8 mouse cellular contexts compared by ENCODE assay signal in the genomic region with DNA sequence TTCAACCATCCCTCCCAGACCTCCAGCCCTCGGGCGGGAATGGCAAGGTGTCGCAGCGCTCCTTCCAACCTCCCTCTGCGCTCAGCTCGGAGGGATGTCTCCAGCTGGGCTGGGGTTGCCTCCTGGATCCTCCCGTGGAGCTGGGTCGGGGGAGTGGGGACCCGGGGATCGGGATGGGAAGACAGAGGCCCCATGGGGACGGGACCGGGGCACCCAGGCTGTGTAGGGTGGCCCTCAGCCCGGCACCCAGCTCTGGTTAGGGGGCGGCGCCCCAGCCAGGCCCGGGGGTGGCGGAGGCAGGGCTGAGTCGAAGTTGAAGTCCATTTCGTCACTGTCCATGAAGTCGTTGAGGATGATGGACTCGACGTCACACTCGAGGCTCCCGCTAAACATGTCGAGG. TPM values are rescaled to one million over a fixed set of nuclear protein-coding genes. Genes with fewer than 3 reads are reported as not detected.
DNase-seq lines count a peak whose midpoint lies in the region; ATAC-seq lines count a peak whose summit lies in the region.

No protein-coding gene starts in this region.

- H3K9me3 ChIP-seq in liver, embryonic 11.5 days (ENCODE audit: control insufficient read depth, low read length) = no peaks in the 10 kb centered on the region
- no peaks in the 10 kb centered on the region for H3K9me3 ChIP-seq in forebrain, embryonic 13.5 days (replicated peaks)
- H3K9me3 ChIP-seq in limb, embryonic 11.5 days (ENCODE audit: control insufficient read depth, low read length) = no peaks in the 10 kb centered on the region
- H3K9me3 ChIP-seq in neural tube, embryonic 15.5 days (replicated peaks) = no peaks in the 10 kb centered on the region

- ATAC-seq in liver, embryonic 11.5 days (replicated peaks; ENCODE audit: low FRiP score) = no peak; the same call in 1 of the 2 replicates
- no peak for ATAC-seq in forebrain, embryonic 13.5 days
- ATAC-seq in limb, embryonic 11.5 days (ENCODE audit: insufficient number of reproducible peaks, low FRiP score, low TSS enrichment, low read depth) = peak; percentile 36; the same call in 1 of the 2 replicates
- ATAC-seq in neural tube, embryonic 15.5 days (ENCODE audit: low FRiP score) = no peak

- no peak overlapping the region for H3K27ac ChIP-seq in liver, embryonic 11.5 days (ENCODE audit: low read depth, low read length)
- peak overlapping the region; percentile 80; the same call in 1 of the 2 replicates for H3K27ac ChIP-seq in forebrain, embryonic 13.5 days
- H3K27ac ChIP-seq in limb, embryonic 11.5 days (replicated peaks; ENCODE audit: low read depth, low read length) = no peak overlapping the region
- no peak overlapping the region for H3K27ac ChIP-seq in neural tube, embryonic 15.5 days (replicated peaks)

- H3K36me3 ChIP-seq in liver, embryonic 11.5 days (ENCODE audit: control insufficient read depth, insufficient read depth, low read length) = no peaks in the 10 kb centered on the region
- H3K36me3 ChIP-seq in forebrain, embryonic 13.5 days (ENCODE audit: poor library complexity, severe bottlenecking) = peaks cover 16% of the 10 kb centered on the region
- no peaks in the 10 kb centered on the region for H3K36me3 ChIP-seq in limb, embryonic 11.5 days (ENCODE audit: control insufficient read depth, insufficient read depth, low read length)
- H3K36me3 ChIP-seq in neural tube, embryonic 15.5 days = no peaks in the 10 kb centered on the region

- H3K9ac ChIP-seq in liver, embryonic 11.5 days (ENCODE audit: low read depth, low read length) = no peak overlapping the region
- H3K9ac ChIP-seq in forebrain, embryonic 13.5 days = peak overlapping the region; percentile 62
- no peak overlapping the region for H3K9ac ChIP-seq in limb, embryonic 11.5 days (ENCODE audit: low read length)
- H3K9ac ChIP-seq in neural tube, embryonic 15.5 days (replicated peaks) = 0 out of 2 replicates have a peak overlapping the region, but pooled peaks have one; percentile 26

- no peaks in the 10 kb centered on the region for H3K4me1 ChIP-seq in liver, embryonic 11.5 days (replicated peaks; ENCODE audit: control insufficient read depth, insufficient read depth, low read length)
- H3K4me1 ChIP-seq in forebrain, embryonic 13.5 days = peaks cover 90% of the 10 kb centered on the region
- peaks cover 32% of the 10 kb centered on the region for H3K4me1 ChIP-seq in limb, embryonic 11.5 days (ENCODE audit: control insufficient read depth, insufficient read depth, low read length)
- peaks cover 70% of the 10 kb centered on the region for H3K4me1 ChIP-seq in neural tube, embryonic 15.5 days

- H3K27me3 ChIP-seq in liver, embryonic 11.5 days (replicated peaks; ENCODE audit: control insufficient read depth, insufficient read depth, low read length) = peaks cover 86% of the 10 kb centered on the region
- H3K27me3 ChIP-seq in forebrain, embryonic 13.5 days = peaks cover 64% of the 10 kb centered on the region
- H3K27me3 ChIP-seq in limb, embryonic 11.5 days (ENCODE audit: control insufficient read depth, insufficient read depth, low read length) = peaks cover 75% of the 10 kb centered on the region
- H3K27me3 ChIP-seq in neural tube, embryonic 15.5 days (replicated peaks) = peaks cover 69% of the 10 kb centered on the region

- H3K4me2 ChIP-seq in liver, embryonic 11.5 days = peak overlapping the region; percentile 56
- peak overlapping the region; percentile 61 for H3K4me2 ChIP-seq in forebrain, embryonic 13.5 days
- peak overlapping the region; percentile 65; the same call in 1 of the 2 replicates for H3K4me2 ChIP-seq in limb, embryonic 11.5 days (ENCODE audit: low read depth, severe bottlenecking)
- peak overlapping the region; percentile 63 for H3K4me2 ChIP-seq in neural tube, embryonic 15.5 days

- H3K4me3 ChIP-seq in liver, embryonic 11.5 days (ENCODE audit: low read depth, low read length) = peak overlapping the region; percentile 39
- peak overlapping the region; percentile 32 for H3K4me3 ChIP-seq in forebrain, embryonic 13.5 days
- peak overlapping the region; percentile 32 for H3K4me3 ChIP-seq in limb, embryonic 11.5 days (ENCODE audit: low read depth, low read length)
- H3K4me3 ChIP-seq in neural tube, embryonic 15.5 days (replicated peaks) = peak overlapping the region; percentile 30

- DNase-seq in liver, embryonic 11.5 days (ENCODE audit: low spot score) = no peak
- DNase-seq in liver = no peak
- DNase-seq in limb, embryonic 11.5 days (ENCODE audit: low spot score) = no peak
- DNase-seq in adipocyte (ENCODE audit: low spot score) = no peak
- no peak for DNase-seq in cerebellum, postnatal 10 days
- DNase-seq in natural killer cell, adult 2 months (ENCODE audit: low spot score in 2 of 2) = no peak

- 8% methylated on average over 25 of the region's 25 CpGs for WGBS in liver, embryonic 11.5 days
- 8% methylated on average over 25 of the region's 25 CpGs for WGBS in forebrain, embryonic 13.5 days
- WGBS in limb, embryonic 11.5 days = 3% methylated on average over 25 of the region's 25 CpGs
- WGBS in neural tube, embryonic 15.5 days = 12% methylated on average over 25 of the region's 25 CpGs

RNA-seq across cellular contexts. Expression of a gene that starts 19.5 kb away (rescaled TPM):
- 0.06 and 0.14 TPM in 2 replicates for polyA plus RNA-seq in liver, embryonic 11.5 days (2014; fragmentation: Nextera tagmentation; extraction: Ambion mirVana)
- polyA plus RNA-seq in forebrain, embryonic 13.5 days (2015; fragmentation: Nextera tagmentation; extraction: Ambion mirVana) = 3.1 and 3.8 TPM in 2 replicates
- 0.07 and 0.11 TPM in 2 replicates for polyA plus RNA-seq in limb, embryonic 11.5 days (2014; fragmentation: Nextera tagmentation; extraction: Ambion mirVana)
- 0.63 and 1.0 TPM in 2 replicates for polyA plus RNA-seq in neural tube, embryonic 15.5 days (2015; fragmentation: Nextera tagmentation; extraction: Ambion mirVana)

Comparison
In these comparisons a context has a peak if more than half of its experiments do, and no peak if none do; other contexts are left out.
1. H3K9ac ChIP-seq: peak in forebrain, embryonic 13.5 days (single experiment) and neural tube, embryonic 15.5 days (single experiment); none in liver, embryonic 11.5 days (single experiment) and limb, embryonic 11.5 days (single experiment).
2. Peak in every context shown above with its lines, with median percentiles within 50 percentile points of each other: H3K4me2 ChIP-seq and H3K4me3 ChIP-seq.